Mouse (Mus musculus): ENCODE data around the gene Fbn1.
"Not testable (repeated sequence)": the region's sequence is repeated elsewhere in the genome, so short reads cannot be mapped to it uniquely, and the experiment has no call there.

The Fbn1 gene

DNA sequence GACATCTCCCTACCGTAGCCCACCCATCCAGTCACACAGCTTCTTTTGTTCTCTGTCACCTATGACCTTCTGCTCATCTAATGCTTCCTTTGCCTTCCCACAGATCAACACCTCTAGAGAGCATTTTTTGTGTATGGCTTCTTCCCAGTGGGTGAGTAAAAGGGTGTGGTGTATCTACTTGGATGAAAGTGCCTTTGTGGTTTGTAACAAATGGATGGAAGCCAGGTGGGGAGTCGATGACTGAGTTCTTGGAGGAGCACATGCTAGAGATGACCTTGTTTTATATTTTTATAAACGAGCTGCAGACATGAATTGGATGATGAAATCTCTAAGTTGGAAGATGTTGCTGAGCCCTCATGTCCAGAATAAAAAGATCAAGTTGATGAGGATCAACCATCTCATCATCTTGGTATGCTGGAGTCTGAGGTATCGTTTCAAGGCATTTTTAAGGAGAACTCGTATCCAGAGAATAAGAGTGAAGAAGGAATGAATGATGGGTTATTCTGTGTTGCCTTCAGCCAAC, 213.8 kb downstream of the Fbn1 start:
- DNase-seq (ENCODE audit: low read depth, low spot score), result no peak

DNA sequence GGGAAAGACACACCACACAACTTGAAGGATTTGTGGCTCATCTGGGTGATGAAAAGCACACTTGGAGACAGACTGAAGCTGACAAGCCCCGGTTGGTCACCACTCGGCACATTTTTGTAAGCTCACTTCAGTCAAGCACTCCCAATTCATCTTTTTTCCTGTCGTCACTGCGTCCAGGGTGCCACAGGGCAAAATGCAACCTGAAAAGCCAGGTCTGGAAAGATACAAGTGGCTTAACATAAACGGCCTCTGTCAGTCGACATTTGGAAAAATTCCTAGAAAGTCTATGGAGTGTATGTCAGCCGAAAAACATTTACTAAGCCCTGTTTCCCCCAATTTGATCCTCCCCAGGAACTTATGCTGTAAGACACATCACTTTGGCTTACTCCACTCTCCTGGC, 215.2 kb downstream of the Fbn1 start:
- DNase-seq (ENCODE audit: low read depth, low spot score), result no peak

DNA sequence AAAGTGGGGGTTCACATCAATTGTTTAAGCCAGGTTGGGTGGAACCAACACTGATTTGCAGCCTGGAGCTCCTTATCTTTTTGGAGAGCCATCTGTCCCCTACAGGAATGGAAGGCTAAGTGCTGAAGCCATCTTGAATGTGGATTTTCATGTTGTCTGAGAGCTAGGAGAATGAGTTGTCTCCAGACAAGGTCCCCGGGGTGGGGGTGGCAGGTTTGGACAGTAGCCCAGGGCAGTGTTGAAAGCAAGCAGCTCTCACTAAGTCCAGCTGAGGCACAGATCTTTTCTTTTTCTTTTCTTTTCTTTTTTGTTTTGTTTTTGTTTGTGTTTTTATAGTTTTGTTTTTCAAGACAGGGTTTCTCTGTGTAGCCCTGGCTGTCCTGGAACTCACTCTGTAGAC, 216.7 kb downstream of the Fbn1 start:
- DNase-seq (ENCODE audit: low read depth, low spot score), result no peak

DNA sequence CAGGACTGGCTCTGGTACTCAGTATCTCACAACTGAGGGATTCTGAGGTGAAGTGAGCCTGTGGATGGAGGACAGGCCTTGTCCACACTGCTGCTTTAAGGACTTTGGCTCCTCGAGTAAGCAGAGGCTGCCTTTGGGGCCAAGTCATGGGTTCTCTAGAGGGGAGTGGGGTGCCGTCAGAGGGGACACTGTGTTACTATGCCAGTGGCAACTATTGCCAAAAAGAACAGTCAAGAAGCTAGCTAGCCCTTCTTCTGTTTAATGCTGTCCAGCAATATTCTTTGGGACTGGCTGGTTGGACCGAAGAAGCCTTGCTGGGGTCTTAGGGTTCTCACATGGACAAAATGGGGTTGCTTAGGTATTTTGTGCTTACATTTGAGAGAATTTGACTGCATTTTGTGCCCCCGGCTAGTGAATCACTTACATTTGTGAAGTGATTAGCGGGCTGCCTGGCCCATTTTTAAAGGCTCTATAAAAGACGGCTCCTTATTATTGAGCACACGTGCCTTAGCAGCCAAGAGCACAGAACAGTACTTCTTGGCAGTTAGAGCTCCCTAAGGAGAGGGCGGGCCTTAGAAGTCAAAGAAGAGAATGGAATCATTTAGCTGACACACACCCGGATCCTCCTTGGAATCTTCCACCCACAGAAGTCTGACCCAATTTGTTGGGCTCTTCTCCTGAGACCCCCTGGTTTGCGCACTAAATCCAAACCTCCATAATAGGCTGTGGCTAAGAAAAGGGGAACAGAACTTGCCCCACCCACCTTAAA, 217.4 kb downstream of the Fbn1 start:
- no peak for DNase-seq (ENCODE audit: low read depth, low spot score)

DNA sequence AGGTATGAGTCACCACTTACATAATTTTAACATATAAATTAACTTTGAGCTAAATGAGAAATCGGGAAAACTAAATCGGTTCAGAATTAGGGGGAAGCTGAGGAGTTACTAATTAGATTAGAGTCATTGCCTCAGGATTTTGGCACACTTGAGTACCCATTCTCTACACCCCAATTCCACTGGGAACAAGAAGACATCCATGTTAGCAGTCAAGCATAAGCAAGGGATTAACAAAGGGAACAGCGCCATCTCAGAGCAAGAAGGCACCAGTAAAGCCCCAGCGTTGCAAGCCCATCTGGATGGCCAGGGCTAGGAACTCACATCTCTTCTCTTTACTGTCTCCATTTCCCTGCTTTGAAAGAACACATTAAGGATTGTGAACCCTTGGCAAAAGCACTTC, 222.0 kb downstream of the Fbn1 start:
- no peak for DNase-seq (ENCODE audit: low read depth, low spot score)

DNA sequence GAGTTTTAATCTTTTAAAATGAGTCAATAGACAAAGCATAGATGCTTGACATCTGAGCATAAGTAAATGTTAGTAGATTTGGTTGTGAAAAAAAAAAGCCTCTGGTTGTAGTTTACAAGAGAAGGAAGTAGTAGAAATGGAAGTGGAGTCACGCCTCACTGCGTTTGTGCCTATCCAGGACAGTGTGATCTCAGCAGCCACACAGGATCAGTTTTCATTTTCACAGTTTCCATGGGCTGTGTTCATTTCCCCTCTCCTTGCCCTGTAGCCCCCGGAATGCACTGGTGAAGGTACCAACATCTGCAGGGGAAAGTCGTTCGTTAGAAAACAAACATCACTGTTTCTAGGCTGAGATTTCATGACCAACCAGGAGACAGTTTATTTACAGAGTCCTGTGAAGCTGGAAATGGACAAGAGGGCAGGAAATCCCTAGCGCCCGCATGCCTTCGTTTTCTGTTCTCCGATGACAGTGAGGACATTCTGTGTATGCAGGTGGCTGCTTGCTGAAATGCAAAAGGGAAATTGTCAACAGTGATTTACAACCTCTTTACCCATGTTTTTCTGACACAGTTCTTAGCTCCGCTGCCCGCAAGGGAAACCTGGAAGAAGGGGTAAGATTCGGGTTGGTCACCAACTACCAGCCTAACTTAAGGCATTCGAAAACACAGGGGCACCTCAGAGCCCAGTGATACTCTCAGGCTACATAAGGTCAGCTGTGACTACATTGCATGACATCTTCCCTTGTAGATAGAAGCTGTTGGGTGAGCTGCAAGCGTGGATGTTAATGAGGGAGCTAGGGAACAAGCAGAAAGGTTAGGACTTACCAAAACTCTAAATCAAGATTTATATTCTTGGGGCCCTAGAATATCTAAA, 225.2 kb downstream of the Fbn1 start:
- DNase-seq (ENCODE audit: low read depth, low spot score), result no peak

DNA sequence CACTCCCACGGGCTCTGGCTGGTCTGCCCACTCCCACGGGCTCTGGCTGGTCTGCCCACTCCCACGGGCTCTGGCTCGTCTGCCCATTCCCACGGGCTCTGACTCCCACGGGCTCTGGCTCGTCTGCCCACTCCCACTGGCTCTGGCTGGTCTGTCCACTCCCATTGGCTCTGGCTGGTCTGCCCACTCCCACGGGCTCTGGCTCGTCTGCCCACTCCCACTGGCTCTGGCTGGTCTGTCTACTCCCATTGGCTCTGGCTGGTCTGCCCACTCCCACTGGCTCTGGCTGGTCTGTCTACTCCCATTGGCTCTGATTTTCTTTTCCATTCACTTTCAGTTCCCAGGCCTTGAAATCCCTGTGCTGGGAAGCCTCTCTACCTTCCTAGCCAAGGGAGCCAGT, 227.8 kb downstream of the Fbn1 start:
- DNase-seq (ENCODE audit: low read depth, low spot score), result not testable (repeated sequence)

DNA sequence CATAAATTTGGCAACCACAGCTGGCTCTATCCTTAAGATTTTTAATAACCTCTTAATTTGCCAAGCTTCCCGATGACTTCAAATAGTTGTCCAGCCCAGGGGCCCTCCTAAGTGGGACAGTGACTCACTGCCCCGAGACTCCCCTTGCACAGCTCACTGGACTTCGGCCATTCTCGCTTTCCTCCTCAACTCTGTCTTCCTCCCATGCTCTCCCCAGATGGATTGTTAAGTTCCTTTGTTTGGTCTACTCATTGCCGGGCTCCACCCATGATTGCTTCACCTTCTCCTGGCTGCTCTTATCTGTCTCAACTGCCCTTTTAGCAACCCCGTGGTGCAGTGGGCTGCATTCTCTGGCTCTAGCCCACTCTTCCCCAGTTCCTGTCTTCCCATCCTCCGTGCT, 229.3 kb downstream of the Fbn1 start:
- no peak for DNase-seq (ENCODE audit: low read depth, low spot score)

DNA sequence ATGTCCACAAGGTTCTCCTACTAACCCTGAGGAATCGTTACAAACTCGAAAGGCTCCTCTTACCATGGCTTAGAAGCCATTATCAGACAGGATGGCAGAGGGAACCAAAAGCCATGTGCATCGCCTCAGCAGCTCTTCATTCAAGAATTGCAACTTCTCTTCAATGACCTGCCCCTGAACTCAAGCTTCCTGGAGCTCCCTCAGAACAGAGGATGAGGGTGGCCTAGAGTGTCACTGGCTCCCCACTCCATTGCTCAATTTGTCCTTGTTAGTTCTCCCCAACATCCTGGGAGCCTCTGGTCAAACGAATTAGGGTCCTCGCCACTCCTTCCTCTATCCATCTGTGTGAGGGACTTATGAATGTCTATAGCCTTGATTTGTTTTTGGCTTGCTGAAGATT, 231.1 kb downstream of the Fbn1 start:
- no peak for DNase-seq (ENCODE audit: low read depth, low spot score)

DNA sequence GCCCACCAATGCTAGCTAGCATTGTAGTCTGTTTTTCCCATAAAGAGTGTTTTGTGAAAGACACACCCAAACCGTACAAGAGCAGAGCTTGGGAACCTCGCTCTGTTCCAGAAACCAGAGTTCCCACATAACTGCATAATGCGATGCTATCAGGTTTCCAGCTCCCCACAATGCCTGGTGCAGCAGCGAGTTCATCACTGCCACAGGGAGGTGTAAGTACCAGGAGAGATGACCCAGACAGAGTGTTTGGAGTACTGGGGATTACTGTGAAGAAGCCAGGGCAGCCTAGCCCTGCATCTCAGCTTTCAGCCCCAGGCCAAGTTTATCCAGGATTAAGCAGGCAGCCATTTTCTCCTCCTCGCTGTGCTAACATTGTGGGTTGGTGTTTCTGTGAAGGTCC, 232.2 kb downstream of the Fbn1 start:
- DNase-seq (ENCODE audit: low read depth, low spot score), result no peak

DNA sequence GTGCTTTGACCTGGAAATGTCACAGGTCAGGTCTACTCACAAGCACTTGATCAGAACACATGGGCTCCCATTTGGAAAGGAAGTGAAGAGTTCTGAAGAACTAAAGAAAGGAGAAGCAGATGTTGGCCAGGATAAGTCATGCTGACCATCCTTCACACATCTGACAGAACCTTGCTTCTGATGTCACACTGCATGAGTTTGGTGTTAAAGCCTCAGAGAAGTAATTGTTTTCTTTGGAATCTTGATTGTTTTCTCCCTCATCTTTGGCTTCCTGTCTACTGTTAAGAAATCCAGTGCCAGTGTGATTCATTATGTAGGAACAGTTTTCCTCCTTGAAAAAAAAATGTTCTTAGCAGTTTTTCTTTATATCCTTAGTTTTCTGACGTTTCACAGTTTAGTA, 238.9 kb downstream of the Fbn1 start:
- DNase-seq (ENCODE audit: low read depth, low spot score), result no peak

DNA sequence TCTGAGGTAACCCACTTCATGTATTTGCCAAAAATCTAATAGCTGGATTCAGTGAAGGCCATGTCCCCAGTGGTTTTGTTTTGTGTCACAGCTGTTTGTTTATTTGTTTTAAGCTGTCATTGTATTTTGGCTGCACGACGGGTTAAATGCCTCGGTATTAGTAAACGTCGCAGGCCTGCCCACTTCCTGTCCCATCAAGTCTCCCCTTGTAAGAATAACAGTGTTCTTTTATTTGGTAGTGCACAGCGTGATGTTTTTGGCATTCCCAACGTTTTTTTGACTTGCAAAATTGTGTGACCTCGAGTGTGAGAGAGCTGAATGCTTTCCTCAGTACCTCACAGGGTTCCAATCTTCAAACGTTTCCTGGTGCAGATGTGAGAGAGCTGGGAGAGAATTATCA, 244.0 kb downstream of the Fbn1 start:
- DNase-seq (ENCODE audit: low read depth, low spot score), result no peak

DNA sequence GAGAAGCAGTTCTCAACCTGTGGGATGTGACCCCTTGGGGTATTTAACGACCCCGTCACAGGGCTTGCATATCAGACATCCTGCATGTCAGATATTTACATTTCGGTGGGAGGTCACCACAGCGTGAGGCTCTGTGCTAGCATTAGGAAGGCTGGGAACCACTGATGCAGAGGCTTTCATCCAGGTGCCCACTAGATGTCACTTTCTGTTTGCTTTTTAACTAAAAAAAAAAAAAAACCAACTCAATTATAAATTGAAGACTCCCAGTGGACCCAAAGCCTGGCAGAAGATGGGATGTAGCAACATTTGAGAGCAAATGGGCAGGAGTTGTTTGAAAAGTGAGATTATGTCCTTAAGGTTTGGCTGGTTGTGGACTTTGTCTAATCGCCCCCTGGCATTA, 244.7 kb downstream of the Fbn1 start:
- no peak for DNase-seq (ENCODE audit: low read depth, low spot score)

DNA sequence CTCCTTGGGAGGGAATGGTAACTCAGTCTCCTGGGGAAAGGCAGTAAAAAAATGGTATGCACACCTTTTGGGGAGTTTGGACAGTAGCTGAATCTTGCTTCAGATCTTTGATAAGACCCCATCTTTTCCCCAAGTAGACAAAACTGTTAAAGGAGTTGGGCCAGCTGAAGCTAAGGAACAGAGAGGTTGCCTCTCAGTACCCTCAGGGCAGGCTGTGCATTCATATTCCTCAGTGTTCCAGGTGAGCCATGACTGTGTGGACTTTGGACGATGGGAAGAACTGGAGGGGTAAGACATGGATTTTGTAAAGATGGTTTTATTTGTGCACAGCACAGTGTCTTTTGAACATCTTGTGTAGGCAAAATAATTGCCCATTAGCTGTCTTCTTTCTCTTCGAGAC, 247.5 kb downstream of the Fbn1 start:
- DNase-seq (ENCODE audit: low read depth, low spot score), result no peak

DNA sequence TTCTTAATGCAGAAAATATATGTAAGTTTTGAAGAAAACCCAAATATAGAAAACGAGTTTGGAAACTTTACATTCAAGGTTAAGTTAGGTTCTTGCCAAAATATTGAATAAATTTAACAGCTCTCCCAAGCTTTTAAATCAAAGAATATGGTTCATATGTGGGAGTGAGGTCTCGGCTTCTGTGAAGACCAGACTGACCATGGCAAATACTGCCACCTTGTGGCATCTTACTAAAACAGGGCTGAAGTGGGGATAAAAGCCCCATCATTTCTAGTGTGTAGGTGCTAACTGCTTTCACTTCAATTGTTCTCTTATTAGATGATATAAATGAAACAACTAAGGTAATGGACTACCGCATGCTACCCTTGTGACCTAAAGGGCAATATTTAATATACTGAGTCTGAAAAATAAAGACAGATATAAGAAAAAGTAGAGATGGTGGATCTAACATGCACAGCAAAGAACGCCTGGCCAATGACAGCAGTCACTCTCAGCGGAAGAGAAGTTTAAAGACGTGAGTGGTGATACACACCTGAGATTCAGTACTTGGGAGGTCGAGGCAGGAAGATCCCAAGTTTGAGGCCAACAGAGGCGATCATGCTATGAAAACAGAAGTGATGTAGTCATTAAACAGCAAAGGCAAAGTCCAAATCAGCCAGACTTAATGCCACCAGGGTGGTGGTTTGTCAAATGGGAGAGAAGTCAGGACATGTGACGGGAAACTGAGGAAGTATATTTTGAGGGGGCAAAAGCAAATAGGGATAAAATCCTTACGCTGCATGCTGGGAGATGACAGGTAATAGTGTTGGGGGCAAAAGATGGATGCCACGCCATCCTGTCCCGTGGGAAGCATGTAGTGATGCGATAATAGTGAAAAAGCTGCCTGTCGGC, 248.3 kb downstream of the Fbn1 start:
- DNase-seq (ENCODE audit: low read depth, low spot score), result no peak

DNA sequence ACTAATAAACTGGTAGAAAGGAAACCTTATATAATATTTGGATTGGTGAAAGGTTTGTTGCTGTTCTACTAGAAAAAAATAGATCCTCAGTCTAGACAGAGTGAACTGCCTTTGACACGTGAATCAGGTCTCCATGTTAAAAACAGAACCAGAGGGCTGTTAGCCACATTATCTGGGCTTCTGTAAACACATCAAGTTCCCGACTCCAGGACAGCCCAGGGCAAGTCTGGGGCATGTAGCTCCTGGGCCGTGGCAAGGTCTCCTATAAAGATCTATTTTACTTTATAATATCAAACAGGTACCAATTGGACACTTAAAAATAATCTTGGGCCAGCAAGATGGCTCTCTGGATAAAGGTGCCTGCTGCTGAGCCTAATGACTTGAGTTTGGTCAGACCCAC, 251.9 kb downstream of the Fbn1 start:
- no peak for DNase-seq (ENCODE audit: low read depth, low spot score)

DNA sequence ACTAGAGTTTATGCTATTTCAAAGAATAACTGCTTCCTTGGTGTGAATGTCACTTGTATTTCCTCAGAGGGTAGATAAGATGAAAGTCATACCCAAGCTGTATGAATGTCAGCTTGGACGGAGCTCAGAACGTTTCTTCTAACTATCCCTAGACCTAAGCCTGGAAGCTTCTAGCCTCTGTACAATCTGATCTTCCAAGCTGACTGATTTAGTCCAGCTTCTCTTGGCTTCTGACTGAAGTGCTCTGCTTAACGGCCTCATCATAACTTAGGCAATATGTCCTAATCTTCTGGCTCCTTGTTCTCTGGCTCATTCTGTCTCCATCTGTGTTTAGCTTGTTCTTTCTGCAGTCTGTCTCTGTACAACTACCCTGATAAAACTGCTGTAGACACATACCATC, 253.2 kb downstream of the Fbn1 start:
- DNase-seq (ENCODE audit: low read depth, low spot score), result no peak

DNA sequence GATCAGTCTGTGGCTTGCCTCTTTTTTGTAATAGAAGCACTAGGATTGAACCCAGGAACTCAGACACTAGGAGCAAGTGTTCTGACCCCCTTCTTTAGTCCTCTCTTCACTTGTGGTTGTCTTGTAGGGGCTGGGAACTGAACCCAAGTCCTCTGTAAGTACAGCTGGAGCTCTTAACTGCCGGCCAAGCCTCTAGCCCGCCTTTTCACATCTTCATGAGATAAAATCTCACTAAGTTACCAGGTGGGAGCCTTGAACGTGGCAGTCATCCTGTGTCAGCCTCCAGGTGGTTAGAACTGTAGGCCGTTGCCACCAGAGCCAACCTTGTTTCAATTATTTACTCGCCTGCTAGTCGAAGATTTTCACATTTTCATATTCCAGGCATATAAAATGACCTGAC, 254.1 kb downstream of the Fbn1 start:
- DNase-seq (ENCODE audit: low read depth, low spot score), result no peak

DNA sequence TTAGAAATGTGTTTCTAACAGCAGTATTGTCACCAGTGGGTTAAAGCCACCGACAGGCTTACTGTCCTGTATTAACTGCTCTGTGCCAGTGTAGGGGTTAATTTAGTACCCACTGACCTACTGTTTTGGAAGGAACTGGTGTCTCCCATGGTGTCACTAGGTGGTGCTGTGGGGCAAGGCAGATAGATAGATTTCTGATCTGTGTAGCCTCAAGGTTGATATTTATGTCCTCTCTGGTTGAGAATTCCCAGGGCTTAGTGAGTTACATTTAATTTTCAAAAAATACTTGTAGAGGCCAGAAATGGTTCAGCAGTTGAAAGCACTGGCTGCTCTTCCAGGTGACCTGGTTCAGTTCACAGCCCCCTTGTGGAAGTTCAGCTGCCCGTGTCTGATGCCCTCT, 255.5 kb downstream of the Fbn1 start:
- DNase-seq (ENCODE audit: low read depth, low spot score), result no peak

DNA sequence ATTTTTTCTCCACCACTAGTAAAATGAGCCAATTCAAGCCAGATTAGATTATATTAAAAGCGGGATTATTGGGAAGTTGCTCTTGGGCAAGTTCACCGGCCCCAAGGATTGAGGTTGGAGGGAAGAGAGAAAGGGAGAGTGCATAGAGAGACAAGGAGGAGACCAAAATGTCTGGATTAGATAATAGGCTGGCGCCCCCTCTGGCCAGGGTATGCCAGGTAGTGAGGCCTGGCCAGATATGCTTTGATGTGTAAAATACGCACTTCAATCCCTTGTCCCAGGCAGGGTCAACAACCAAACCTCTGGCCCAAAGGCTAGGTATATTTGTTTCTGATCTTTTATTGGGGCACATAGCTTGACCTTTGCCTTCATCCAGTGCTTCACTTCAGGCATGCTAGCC, 256.0 kb downstream of the Fbn1 start:
- DNase-seq (ENCODE audit: low read depth, low spot score), result no peak
